Mouse (Mus musculus) hindbrain, embryonic 11.5 days (tissue): ENCODE data around the gene Olfr536. TPM values are rescaled to one million over a fixed set of nuclear protein-coding genes. Genes with fewer than 3 reads are reported as not detected.
"Not testable (repeated sequence)": the region's sequence is repeated elsewhere in the genome, so short reads cannot be mapped to it uniquely, and the experiment has no call there.

ENCODE experiments used
- ATAC-seq: fragments of 200-750 bp; cut with Nextera tagmentation; 2 replicates; pipeline ENCODE4 v1.8.0; 2017; ENCODE audit warnings: mild to moderate bottlenecking, moderate TSS enrichment, moderate library complexity; ENCODE audit not compliant: low FRiP score
- DNase-seq: peaks from one replicate; pipeline ENCODE4 v3.0.0-alpha.2; 2015; ENCODE audit warnings: low spot score
- H3K27ac ChIP-seq: fragments of 300-500 bp; sonication (generic); 2 replicates; pipeline ENCODE4 v1.5.1; 2014; ENCODE audit warnings: mild to moderate bottlenecking, low read depth, low read length
- H3K27me3 ChIP-seq: fragments of 300-500 bp; sonication (generic); 2 replicates; pipeline ENCODE4 v1.6.1; 2014; ENCODE audit warnings: mild to moderate bottlenecking, low read length, moderate library complexity, mixed read lengths; ENCODE audit not compliant: control insufficient read depth, insufficient read depth
- H3K36me3 ChIP-seq: fragments of 300-500 bp; sonication (generic); 2 replicates; pipeline ENCODE4 v1.6.1; 2014; ENCODE audit warnings: mild to moderate bottlenecking, low read length, moderate library complexity, mixed read lengths; ENCODE audit not compliant: control insufficient read depth, insufficient read depth
- H3K4me1 ChIP-seq: fragments of 300-500 bp; sonication (generic); replicated peaks from 2 replicates; pipeline ENCODE4 v1.6.1; 2014; ENCODE audit warnings: low read length, mixed read lengths; ENCODE audit not compliant: control insufficient read depth, insufficient read depth
- H3K4me2 ChIP-seq: fragments of 300-500 bp; sonication (generic); replicated peaks from 2 replicates; pipeline ENCODE4 v1.6.1; 2014; ENCODE audit warnings: mild to moderate bottlenecking, low read depth, low read length
- H3K4me3 ChIP-seq: fragments of 300-500 bp; sonication (generic); 2 replicates; pipeline ENCODE4 v1.5.1; 2014; ENCODE audit warnings: low read depth, low read length
- H3K9ac ChIP-seq: fragments of 300-500 bp; sonication (generic); 2 replicates; pipeline ENCODE4 v1.6.1; 2014; ENCODE audit warnings: low read depth, low read length
- H3K9me3 ChIP-seq: fragments of 300-500 bp; sonication (generic); 2 replicates; pipeline ENCODE4 v1.6.1; 2016; ENCODE audit warnings: low read length; ENCODE audit not compliant: control insufficient read depth
- WGBS: fragments of 180-500 bp; shearing (Covaris S2); extraction: QIAGEN DNeasy Blood & Tissue Kit; methylation state at CpG from one replicate; pipeline ENCODE4 v1.1.7; 2014; 5-methylcytosine and 5-hydroxymethylcytosine counted together
- polyA plus RNA-seq: library from polyadenylated mRNA; unstranded; fragments of >200 nt; fragmentation: Nextera tagmentation; extraction: Ambion mirVana; gene quantifications from 2 replicates; pipeline ENCODE4 v1.2.1, GENCODE M21; 2014

The Olfr536 gene
- not detected in 2 replicates for polyA plus RNA-seq

GRCm38 (mm10) chr7:140507346-140508021, at the start of gene Olfr536:
Gene Olfr536 (minus strand): TSS chr7:140507396.
- not testable (repeated sequence) for ATAC-seq

DNA sequence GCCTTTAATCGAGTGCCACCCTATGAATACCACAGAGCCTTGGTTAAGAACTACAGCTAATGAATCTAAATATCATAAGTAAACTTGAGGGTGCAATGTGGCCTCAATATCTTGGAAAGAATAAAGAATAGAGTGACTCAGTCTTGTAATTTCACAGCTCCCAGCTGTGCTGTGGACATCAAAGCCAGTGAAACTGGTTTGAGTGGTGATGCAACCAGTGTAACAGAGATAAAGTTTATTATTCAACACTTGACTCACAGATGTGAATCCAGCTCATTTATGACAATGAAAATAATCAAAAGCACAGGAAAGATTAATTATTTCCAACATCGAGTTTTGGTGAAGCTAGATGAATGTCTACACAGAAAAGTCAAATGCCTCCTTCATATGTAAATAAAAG, 32.5 kb upstream of the Olfr536 start:
- Histone ChIP-seq H3K27ac (no peak overlapping the region), H3K36me3 (no peaks in the 10 kb centered on the region), H3K4me1 (no peaks in the 10 kb centered on the region), H3K27me3 (no peaks in the 10 kb centered on the region), H3K9me3 (no peaks in the 10 kb centered on the region), H3K4me2 (no peak overlapping the region), H3K9ac (no peak overlapping the region), H3K4me3 (no peak overlapping the region)
- DNase-seq (no peak), ATAC-seq (no peak)
- 81% methylated on average over 2 of the region's 2 CpGs for WGBS

More at GRCm38 (mm10) chr7:140507346-140508021, at the start of gene Olfr536:
- not testable (repeated sequence) for H3K9me3 ChIP-seq, H3K36me3 ChIP-seq, H3K9ac ChIP-seq, H3K27me3 ChIP-seq, H3K4me3 ChIP-seq, DNase-seq, H3K4me1 ChIP-seq, H3K4me2 ChIP-seq, H3K27ac ChIP-seq
- 80% methylated on average over 1 of the region's 2 CpGs for WGBS

DNA sequence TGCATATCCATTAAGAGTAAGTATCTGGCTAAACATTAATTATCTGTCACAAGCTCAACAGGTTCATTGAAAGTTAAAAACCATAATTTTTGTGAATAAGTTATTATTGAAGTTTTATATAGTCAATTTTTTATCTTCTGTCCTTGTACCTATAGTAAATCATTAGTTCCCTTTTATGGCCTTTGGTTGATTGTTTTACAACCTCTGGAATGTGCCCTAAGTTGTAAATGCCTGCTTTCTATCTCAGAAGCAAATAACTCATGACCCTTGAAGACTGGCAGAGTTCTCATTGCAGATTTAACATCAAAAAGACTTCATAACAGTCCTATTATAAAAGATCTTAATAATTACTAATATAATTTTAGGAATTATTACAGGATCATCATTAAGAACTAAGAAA, 12.5 kb downstream of the Olfr536 start:
- Histone ChIP-seq H3K36me3 (no peaks in the 10 kb centered on the region), H3K27ac (no peak overlapping the region), H3K4me3 (no peak overlapping the region), H3K4me1 (no peaks in the 10 kb centered on the region), H3K9ac (no peak overlapping the region), H3K4me2 (no peak overlapping the region), H3K9me3 (no peaks in the 10 kb centered on the region), H3K27me3 (no peaks in the 10 kb centered on the region)
- ATAC-seq, result no peak
- DNase-seq, result no peak

DNA sequence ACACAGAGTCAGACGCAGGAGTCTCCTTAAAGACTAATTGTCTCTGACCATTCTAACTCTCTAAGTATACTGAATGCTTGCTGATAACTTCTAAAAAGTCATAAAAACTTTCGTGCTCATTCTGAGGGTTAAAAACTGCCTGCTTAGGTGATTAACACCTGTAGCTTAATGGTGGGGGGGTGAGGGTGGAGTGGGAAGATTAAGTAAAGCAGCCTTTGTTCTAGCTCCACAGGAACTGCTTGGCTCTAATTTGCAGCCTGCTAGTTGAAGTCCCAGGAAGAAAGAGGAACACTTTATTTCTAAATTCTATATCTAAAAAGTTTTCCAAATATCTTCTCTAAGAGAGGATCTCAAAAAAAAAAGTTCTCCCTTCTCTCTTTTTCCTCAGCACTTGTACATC, 13.0 kb downstream of the Olfr536 start:
- Histone ChIP-seq H3K27ac (no peak overlapping the region), H3K4me1 (no peaks in the 10 kb centered on the region), H3K9me3 (no peaks in the 10 kb centered on the region), H3K9ac (no peak overlapping the region), H3K4me3 (no peak overlapping the region), H3K36me3 (no peaks in the 10 kb centered on the region), H3K27me3 (no peaks in the 10 kb centered on the region), H3K4me2 (no peak overlapping the region)
- DNase-seq, result no peak
- ATAC-seq, result no peak
- WGBS, result 41% methylated on average over 2 of the region's 2 CpGs

GRCm38 (mm10) chr7:140488981-140489380, 18.2 kb downstream of the Olfr536 start:
- Histone ChIP-seq H3K4me2 (no peak overlapping the region), H3K9ac (no peak overlapping the region), H3K36me3 (no peaks in the 10 kb centered on the region), H3K4me3 (no peak overlapping the region), H3K4me1 (no peaks in the 10 kb centered on the region), H3K27me3 (no peaks in the 10 kb centered on the region), H3K27ac (no peak overlapping the region), H3K9me3 (no peaks in the 10 kb centered on the region)
- no peak for ATAC-seq
- WGBS, result 81% methylated on average over 1 of the region's 1 CpGs
- no peak for DNase-seq

DNA sequence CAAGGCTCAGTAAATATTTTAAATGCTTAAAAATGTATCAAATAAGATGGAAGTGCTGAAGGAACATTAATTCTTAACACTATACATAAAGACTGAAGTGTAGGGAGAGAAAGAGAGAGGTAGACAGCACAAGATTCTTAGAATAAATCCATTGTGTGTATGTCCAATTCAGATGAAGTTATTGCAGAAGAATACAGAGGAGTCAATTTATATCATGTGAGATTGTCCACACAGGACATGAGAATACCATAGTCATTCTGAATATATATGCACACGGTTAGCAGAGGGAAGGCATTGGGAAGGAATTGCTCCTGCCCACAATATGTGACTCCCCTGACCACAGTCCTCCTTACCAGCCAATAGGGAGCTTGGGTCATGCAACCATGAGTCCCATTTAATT, 23.3 kb downstream of the Olfr536 start, which contains the start of gene Olfr535:
Gene Olfr535, plus strand, starts transcription at position 301 of the 400 bp plus-strand sequence.
- Histone ChIP-seq H3K4me2 (no peak within 1 kb of the TSS), H3K9ac (no peak within 1 kb of the TSS), H3K4me3 (no peak within 1 kb of the TSS), H3K27ac (no peak within 1 kb of the TSS), H3K27me3 (no peaks in the 10 kb centered on the region), H3K4me1 (no peaks in the 10 kb centered on the region), H3K9me3 (no peaks in the 10 kb centered on the region), H3K36me3 (no peaks in the 10 kb centered on the region)
- WGBS, result 81% methylated on average over 1 of the region's 1 CpGs
- ATAC-seq (no peak), DNase-seq (no peak)

- no peaks in the 10 kb centered on the region for H3K9me3 ChIP-seq
- no peak overlapping the region for H3K4me2 ChIP-seq
- no peaks in the 10 kb centered on the region for H3K36me3 ChIP-seq
- 91% methylated on average over 1 of the region's 1 CpGs for WGBS
- H3K9ac ChIP-seq, result no peak overlapping the region
- H3K27me3 ChIP-seq, result no peaks in the 10 kb centered on the region
- no peak for DNase-seq
- no peak overlapping the region for H3K27ac ChIP-seq
- no peak overlapping the region for H3K4me3 ChIP-seq
- H3K4me1 ChIP-seq, result no peaks in the 10 kb centered on the region
- no peak for ATAC-seq
Measured at GRCm38 (mm10) chr7:140478733-140479132, 28.5 kb downstream of the Olfr536 start.

DNA sequence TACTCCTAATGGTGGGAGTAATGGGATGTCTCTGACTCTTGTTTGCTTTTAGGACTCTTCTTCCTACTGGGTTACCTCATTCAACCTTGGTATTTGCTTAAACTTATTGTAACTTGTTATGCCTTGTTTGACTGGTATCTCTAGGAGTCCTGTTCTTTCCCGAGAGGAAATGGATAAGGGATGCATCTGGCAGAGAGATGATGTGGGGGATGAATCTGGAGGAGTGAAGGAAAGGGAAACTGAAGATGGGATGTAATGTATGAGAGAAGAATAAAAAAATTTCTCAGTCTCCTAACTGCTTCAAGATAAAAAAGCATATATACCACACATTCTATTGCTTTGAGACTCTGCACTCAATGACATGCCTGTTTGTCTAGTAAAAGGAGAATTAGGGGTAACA, 29.3 kb downstream of the Olfr536 start:
- Histone ChIP-seq H3K27ac (no peak overlapping the region), H3K27me3 (no peaks in the 10 kb centered on the region), H3K9me3 (no peaks in the 10 kb centered on the region), H3K4me1 (no peaks in the 10 kb centered on the region), H3K4me3 (no peak overlapping the region), H3K9ac (no peak overlapping the region), H3K36me3 (no peaks in the 10 kb centered on the region), H3K4me2 (no peak overlapping the region)
- no peak for DNase-seq
- 91% methylated on average over 1 of the region's 1 CpGs for WGBS
- no peak for ATAC-seq

GRCm38 (mm10) chr7:140463070-140463469, 44.1 kb downstream of the Olfr536 start, which contains the start of gene Olfr533:
Gene Olfr533 (plus strand): TSS chr7:140463370.
- not testable (repeated sequence) for H3K4me2 ChIP-seq, H3K9me3 ChIP-seq, ATAC-seq, H3K9ac ChIP-seq, H3K36me3 ChIP-seq, H3K4me1 ChIP-seq, H3K4me3 ChIP-seq, DNase-seq, H3K27ac ChIP-seq, H3K27me3 ChIP-seq
- WGBS, result 60% methylated on average over 1 of the region's 1 CpGs
